Mouse (Mus musculus): ENCODE data around the gene Scamp1.

DNA sequence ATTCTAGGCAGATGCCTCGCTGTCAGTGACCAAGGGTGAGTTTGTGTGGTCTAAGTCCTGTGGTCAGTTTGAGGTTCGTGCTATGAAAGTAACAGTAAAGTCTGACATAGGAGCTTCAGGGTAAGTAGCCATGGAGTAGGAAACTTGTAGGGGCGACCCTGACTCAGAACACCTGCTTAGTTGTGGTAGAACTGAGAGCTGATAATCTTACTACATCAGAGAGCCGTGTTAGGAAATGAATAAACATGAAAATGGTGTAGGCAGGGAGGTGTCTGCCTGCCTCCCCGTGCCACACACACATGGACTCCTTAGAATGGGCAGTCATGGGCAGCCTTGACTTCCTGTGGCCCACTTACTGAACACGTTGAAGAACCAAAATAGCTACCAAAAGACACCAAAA, 132.0 kb downstream of the Scamp1 start:
- TF ChIP-seq CTCF (IDR thresholded peaks at IDR 0.05; ENCODE audit: insufficient read depth, low read length) (no peak), POLR2A (IDR thresholded peaks at IDR 0.05; ENCODE audit: borderline replicate concordance, extremely low read depth, low read depth, low read length) (no peak)

Measured in lung, adult 2 months (tissue).